Mouse (Mus musculus) midbrain, embryonic 11.5 days (tissue): ENCODE results near the gene Tnfsfm13. TPM values are rescaled to one million over a fixed set of nuclear protein-coding genes. Genes with fewer than 3 reads are reported as not detected.
"Not testable (repeated sequence)": the region's sequence is repeated elsewhere in the genome, so short reads cannot be mapped to it uniquely, and the experiment has no call there.

ENCODE experiments used
- ATAC-seq: fragments of 200-750 bp; cut with Nextera tagmentation; 2 replicates; pipeline ENCODE4 v1.8.0; 2017; ENCODE audit warnings: moderate TSS enrichment, moderate library complexity; ENCODE audit not compliant: low FRiP score
- DNase-seq: peaks from one replicate; pipeline ENCODE4 v3.0.0; 2015; ENCODE audit warnings: low spot score; ENCODE audit errors: missing footprints
- H3K27ac ChIP-seq: fragments of 300-500 bp; sonication (generic); 2 replicates; pipeline ENCODE4 v1.5.1; 2014; ENCODE audit warnings: low read depth, low read length
- H3K27me3 ChIP-seq: fragments of 300-500 bp; sonication (generic); 2 replicates; pipeline ENCODE4 v1.6.1; 2014; ENCODE audit warnings: mild to moderate bottlenecking, low read length, moderate library complexity, mixed read lengths; ENCODE audit not compliant: control insufficient read depth, insufficient read depth
- H3K36me3 ChIP-seq: fragments of 300-500 bp; sonication (generic); 2 replicates; pipeline ENCODE4 v1.6.1; 2014; ENCODE audit warnings: mild to moderate bottlenecking, low read length, moderate library complexity, mixed read lengths; ENCODE audit not compliant: control insufficient read depth, insufficient read depth
- H3K4me1 ChIP-seq: fragments of 300-500 bp; sonication (generic); 2 replicates; pipeline ENCODE4 v1.6.1; 2014; ENCODE audit warnings: low read length; ENCODE audit not compliant: control insufficient read depth, insufficient read depth
- H3K4me2 ChIP-seq: fragments of 300-500 bp; sonication (generic); 2 replicates; pipeline ENCODE4 v1.6.1; 2014; ENCODE audit warnings: mild to moderate bottlenecking, moderate library complexity
- H3K4me3 ChIP-seq: fragments of 300-500 bp; sonication (generic); 2 replicates; pipeline ENCODE4 v1.5.1; 2014; ENCODE audit warnings: low read depth, low read length
- H3K9ac ChIP-seq: fragments of 300-500 bp; sonication (generic); 2 replicates; pipeline ENCODE4 v1.6.1; 2014; ENCODE audit warnings: low read length
- H3K9me3 ChIP-seq: fragments of 300-500 bp; sonication (generic); 2 replicates; pipeline ENCODE4 v1.6.1; 2016; ENCODE audit warnings: low read length; ENCODE audit not compliant: control insufficient read depth
- WGBS: fragments of 180-500 bp; shearing (Covaris S2); extraction: QIAGEN DNeasy Blood & Tissue Kit; methylation state at CpG from one replicate; pipeline ENCODE4 v1.1.7; 2014; 5-methylcytosine and 5-hydroxymethylcytosine counted together
- polyA plus RNA-seq: library from polyadenylated mRNA; unstranded; fragments of >200 nt; fragmentation: Nextera tagmentation; extraction: Ambion mirVana; gene quantifications from 2 replicates; pipeline ENCODE4 v1.2.1, GENCODE M21; 2014

Gene Tnfsfm13
- polyA plus RNA-seq: 0.78 and 1.6 TPM in 2 replicates

GRCm38 (mm10) chr11:69695361-69696181 is at the start of gene Tnfsfm13, which contains the start of gene Tnfsf12:
Tnfsfm13 (minus strand) TSS chr11:69696098.
Tnfsf12 (minus strand) TSS chr11:69695849.
- Histone ChIP-seq H3K4me1 (peaks cover 5% of the 10 kb centered on the region; the same call in 1 of the 2 replicates), H3K27me3 (no peaks in the 10 kb centered on the region), H3K27ac (no peak within 1 kb of the TSS), H3K9me3 (no peaks in the 10 kb centered on the region), H3K4me2 (peak within 1 kb of the TSS; percentile 65), H3K4me3 (peak within 1 kb of the TSS; percentile 32), H3K36me3 (no peaks in the 10 kb centered on the region), H3K9ac (peak within 1 kb of the TSS; percentile 65)
- 2% methylated on average over 38 of the region's 41 CpGs for WGBS
- peak; percentile 89 for DNase-seq
- peak; percentile 50; the same call in 1 of the 2 replicates for ATAC-seq

- H3K4me2 ChIP-seq, H3K27me3 ChIP-seq, H3K9ac ChIP-seq, H3K4me3 ChIP-seq, H3K9me3 ChIP-seq, ATAC-seq, H3K27ac ChIP-seq, H3K4me1 ChIP-seq, DNase-seq: not testable (repeated sequence)
- 70% methylated on average over 3 of the region's 3 CpGs for WGBS
- H3K36me3 ChIP-seq: peaks cover 20% of the 10 kb centered on the region
Measured at GRCm38 (mm10) chr11:69731408-69731807, 35.5 kb upstream of the Tnfsfm13 start.

- no peak for ATAC-seq
- Histone ChIP-seq H3K27me3 (no peaks in the 10 kb centered on the region), H3K27ac (no peak overlapping the region), H3K36me3 (peaks cover 1% of the 10 kb centered on the region; the same call in 1 of the 2 replicates), H3K4me2 (no peak overlapping the region), H3K4me1 (no peaks in the 10 kb centered on the region), H3K4me3 (no peak overlapping the region), H3K9ac (no peak overlapping the region), H3K9me3 (no peaks in the 10 kb centered on the region; the same call in 1 of the 2 replicates)
- WGBS: 20% methylated on average over 3 of the region's 3 CpGs
- DNase-seq: no peak
Measured at GRCm38 (mm10) chr11:69729063-69729462, 33.2 kb upstream of the Tnfsfm13 start.

- H3K4me2 ChIP-seq: no peak overlapping the region
- DNase-seq: no peak
- H3K4me3 ChIP-seq: no peak overlapping the region
- H3K27me3 ChIP-seq: no peaks in the 10 kb centered on the region
- H3K9ac ChIP-seq: no peak overlapping the region
- no peaks in the 10 kb centered on the region for H3K36me3 ChIP-seq
- no peaks in the 10 kb centered on the region for H3K4me1 ChIP-seq
- 45% methylated on average over 5 of the region's 5 CpGs for WGBS
- no peak for ATAC-seq
- H3K9me3 ChIP-seq: no peaks in the 10 kb centered on the region; the same call in 1 of the 2 replicates
- no peak overlapping the region for H3K27ac ChIP-seq
Measured at GRCm38 (mm10) chr11:69725951-69726350, 30.1 kb upstream of the Tnfsfm13 start.

- no peaks in the 10 kb centered on the region for H3K27me3 ChIP-seq
- no peak overlapping the region for H3K4me2 ChIP-seq
- H3K4me3 ChIP-seq: no peak overlapping the region
- H3K36me3 ChIP-seq: no peaks in the 10 kb centered on the region
- H3K27ac ChIP-seq: no peak overlapping the region
- H3K9ac ChIP-seq: no peak overlapping the region
- WGBS: 47% methylated on average over 2 of the region's 2 CpGs
- DNase-seq (no peak), ATAC-seq (no peak)
- no peaks in the 10 kb centered on the region for H3K4me1 ChIP-seq
- H3K9me3 ChIP-seq: no peaks in the 10 kb centered on the region
Measured at GRCm38 (mm10) chr11:69723074-69723473, 27.2 kb upstream of the Tnfsfm13 start.

GRCm38 (mm10) chr11:69720852-69721251 is 25.0 kb upstream of the Tnfsfm13 start:
- Histone ChIP-seq H3K36me3 (no peaks in the 10 kb centered on the region), H3K9ac (no peak overlapping the region), H3K4me2 (no peak overlapping the region), H3K27me3 (no peaks in the 10 kb centered on the region), H3K27ac (no peak overlapping the region), H3K9me3 (no peaks in the 10 kb centered on the region), H3K4me3 (no peak overlapping the region), H3K4me1 (no peaks in the 10 kb centered on the region)
- ATAC-seq (no peak), DNase-seq (no peak)
- WGBS: 80% methylated on average over 6 of the region's 6 CpGs

- 72% methylated on average over 6 of the region's 6 CpGs for WGBS
Measured at GRCm38 (mm10) chr11:69719423-69719822, 23.5 kb upstream of the Tnfsfm13 start.

GRCm38 (mm10) chr11:69718661-69719060 is 22.8 kb upstream of the Tnfsfm13 start:
- H3K27me3 ChIP-seq: no peaks in the 10 kb centered on the region
- H3K9me3 ChIP-seq: no peaks in the 10 kb centered on the region
- H3K27ac ChIP-seq: no peak overlapping the region
- H3K4me3 ChIP-seq: no peak overlapping the region
- H3K4me1 ChIP-seq: no peaks in the 10 kb centered on the region
- no peak overlapping the region for H3K4me2 ChIP-seq
- DNase-seq (no peak), ATAC-seq (no peak)
- WGBS: 36% methylated on average over 15 of the region's 15 CpGs
- H3K36me3 ChIP-seq: no peaks in the 10 kb centered on the region
- H3K9ac ChIP-seq: no peak overlapping the region

More at GRCm38 (mm10) chr11:69719423-69719822, 23.5 kb upstream of the Tnfsfm13 start:
- no peak for ATAC-seq
- H3K4me2 ChIP-seq: no peak overlapping the region
- H3K9ac ChIP-seq: no peak overlapping the region
- no peaks in the 10 kb centered on the region for H3K36me3 ChIP-seq
- H3K4me3 ChIP-seq: no peak overlapping the region
- no peaks in the 10 kb centered on the region for H3K4me1 ChIP-seq
- no peaks in the 10 kb centered on the region for H3K27me3 ChIP-seq
- DNase-seq: no peak
- H3K9me3 ChIP-seq: no peaks in the 10 kb centered on the region
- H3K27ac ChIP-seq: no peak overlapping the region

GRCm38 (mm10) chr11:69716953-69717352 is 21.1 kb upstream of the Tnfsfm13 start:
- H3K4me1 ChIP-seq: no peaks in the 10 kb centered on the region
- 68% methylated on average over 4 of the region's 4 CpGs for WGBS
- no peak overlapping the region for H3K27ac ChIP-seq
- ATAC-seq (no peak), DNase-seq (peak; percentile 64)
- H3K9ac ChIP-seq: no peak overlapping the region
- H3K4me3 ChIP-seq: no peak overlapping the region
- H3K27me3 ChIP-seq: no peaks in the 10 kb centered on the region
- no peaks in the 10 kb centered on the region for H3K9me3 ChIP-seq
- no peaks in the 10 kb centered on the region for H3K36me3 ChIP-seq
- H3K4me2 ChIP-seq: no peak overlapping the region
